Mouse (Mus musculus) thymus, adult 2 months (tissue): ENCODE measurements around the gene Fgf9. TPM values are rescaled to one million over a fixed set of nuclear protein-coding genes. Genes with fewer than 3 reads are reported as not detected.

ENCODE experiments used
- DNase-seq: peaks from one replicate; pipeline ENCODE4 v3.0.0; 2021
- H3K27ac ChIP-seq: fragments of 200-500 bp; 2 replicates; pipeline ENCODE4 v1.5.1; 2012; ENCODE audit warnings: low read length, control low read depth; ENCODE audit not compliant: control insufficient read depth, insufficient read depth
- H3K27me3 ChIP-seq: fragments of 200-500 bp; 2 replicates; pipeline ENCODE4 v1.6.1; 2012; ENCODE audit warnings: mild to moderate bottlenecking, low read length, moderate library complexity, mixed read lengths; ENCODE audit not compliant: control insufficient read depth, insufficient read depth
- H3K36me3 ChIP-seq: fragments of 200-500 bp; 2 replicates; pipeline ENCODE4 v1.6.1; 2012; ENCODE audit warnings: mild to moderate bottlenecking, low read length, moderate library complexity; ENCODE audit not compliant: control insufficient read depth, insufficient read depth
- H3K4me1 ChIP-seq: fragments of 200-500 bp; replicated peaks from 2 replicates; pipeline ENCODE4 v1.6.1; 2012; ENCODE audit warnings: low read length; ENCODE audit not compliant: control insufficient read depth, insufficient read depth
- H3K4me3 ChIP-seq: fragments of 200-500 bp; 2 replicates; pipeline ENCODE4 v1.5.1; 2012; ENCODE audit warnings: mild to moderate bottlenecking, low read length, control low read depth, moderate library complexity; ENCODE audit not compliant: control insufficient read depth, insufficient read depth
- CTCF ChIP-seq: fragments of 200-500 bp; IDR thresholded peaks from 2 replicates; pipeline ENCODE4 v1.5.1; 2012; ENCODE audit warnings: mild to moderate bottlenecking, control low read depth, low read length, moderate library complexity, borderline replicate concordance; ENCODE audit not compliant: control insufficient read depth, poor library complexity, insufficient read depth; ENCODE audit errors: extremely low read depth
- POLR2A ChIP-seq: fragments of 200-500 bp; IDR thresholded peaks from 2 replicates; pipeline ENCODE4 v1.6.1; 2012; ENCODE audit warnings: mild to moderate bottlenecking, low read length, control low read depth, moderate library complexity; ENCODE audit not compliant: control insufficient read depth, poor library complexity, insufficient read depth; ENCODE audit errors: extremely low read depth
- WGBS: fragments of 180-500 bp; shearing (Covaris S2); methylation state at CpG from one replicate; pipeline ENCODE4 v1.1.7; 2018; 5-methylcytosine and 5-hydroxymethylcytosine counted together
- polyA plus RNA-seq: library from polyadenylated mRNA; depleted of rRNA; stranded (reverse); fragments of >200 nt; gene quantifications from 2 replicates; pipeline ENCODE4 v1.2.3, GENCODE M21; 2012

Fgf9 gene
- polyA plus RNA-seq, 1 experiment: 0.34 TPM

- Histone ChIP-seq H3K27me3 (peaks cover 20% of the 10 kb centered on the region), H3K4me3 (no peak overlapping the region), H3K4me1 (peaks cover 6% of the 10 kb centered on the region), H3K27ac (no peak overlapping the region), H3K36me3 (no peaks in the 10 kb centered on the region)
- TF ChIP-seq POLR2A (no peak), CTCF (no peak)
- 4% methylated on average over 6 of the region's 6 CpGs for WGBS
- DNase-seq: no peak
Observed at GRCm38 (mm10) chr14:58069927-58070326, 420 bp upstream of the Fgf9 start.

GRCm38 (mm10) chr14:58071120-58071641 lies 834 bp downstream of the Fgf9 start:
- TF ChIP-seq CTCF (no peak), POLR2A (no peak)
- H3K36me3 ChIP-seq: no peaks in the 10 kb centered on the region
- peaks cover 16% of the 10 kb centered on the region for H3K4me1 ChIP-seq
- H3K27me3 ChIP-seq: peaks cover 30% of the 10 kb centered on the region
- WGBS: 1% methylated on average over 31 of the region's 31 CpGs
- no peak overlapping the region for H3K27ac ChIP-seq
- H3K4me3 ChIP-seq: peak overlapping the region; percentile 12
- peak; percentile 10 for DNase-seq

GRCm38 (mm10) chr14:58071830-58072770 lies 1.8 kb downstream of the Fgf9 start:
- Histone ChIP-seq H3K4me3 (peak overlapping the region; percentile 26), H3K4me1 (peaks cover 21% of the 10 kb centered on the region), H3K27ac (no peak overlapping the region), H3K27me3 (peaks cover 33% of the 10 kb centered on the region), H3K36me3 (no peaks in the 10 kb centered on the region)
- no peak for TF ChIP-seq POLR2A
- no peak for TF ChIP-seq CTCF
- WGBS: under 1% methylated on average over 85 of the region's 85 CpGs
- peak; percentile 50 for DNase-seq

GRCm38 (mm10) chr14:58072771-58073501 lies 2.6 kb downstream of the Fgf9 start:
- whole genome bisulfite sequencing: 3% methylated on average over 29 of the region's 29 CpGs
- DNase-seq: peak; percentile 3
- no peak for TF ChIP-seq POLR2A
- no peak for TF ChIP-seq CTCF
- Histone ChIP-seq H3K4me1 (peaks cover 21% of the 10 kb centered on the region), H3K36me3 (no peaks in the 10 kb centered on the region), H3K4me3 (no peak overlapping the region), H3K27ac (no peak overlapping the region), H3K27me3 (peaks cover 35% of the 10 kb centered on the region)

GRCm38 (mm10) chr14:58073936-58074335 lies 3.6 kb downstream of the Fgf9 start:
- TF ChIP-seq CTCF (no peak), POLR2A (no peak)
- no peak for DNase-seq
- Histone ChIP-seq H3K27ac (no peak overlapping the region), H3K36me3 (no peaks in the 10 kb centered on the region), H3K4me1 (peaks cover 21% of the 10 kb centered on the region), H3K4me3 (no peak overlapping the region), H3K27me3 (peaks cover 35% of the 10 kb centered on the region)
- WGBS: 3% methylated on average over 20 of the region's 20 CpGs

- H3K4me1 ChIP-seq: peaks cover 21% of the 10 kb centered on the region
- no peaks in the 10 kb centered on the region for H3K36me3 ChIP-seq
- H3K27me3 ChIP-seq: peaks cover 35% of the 10 kb centered on the region
- H3K27ac ChIP-seq: no peak overlapping the region
- DNase-seq: peak; percentile 7
- H3K4me3 ChIP-seq: peak overlapping the region; percentile 26
- no peak for TF ChIP-seq POLR2A
- WGBS: 2% methylated on average over 61 of the region's 61 CpGs
Observed at GRCm38 (mm10) chr14:58074621-58075432, 4.5 kb downstream of the Fgf9 start.
